Mouse (Mus musculus) lung, postnatal 25 days (tissue): Measurements from ENCODE around the gene Lrrn2.

ENCODE experiments used
- DNase-seq: peaks from one replicate; pipeline ENCODE4 v3.0.0; 2022; ENCODE audit warnings: low spot score

Gene Lrrn2

GRCm38 (mm10) chr1:132880161-132881005 is at the start of gene Lrrn2:
Gene Lrrn2 (plus strand): TSS chr1:132880273.
- DNase-seq: no peak

GRCm38 (mm10) chr1:132831963-132832362 is 48.1 kb upstream of the Lrrn2 start:
- DNase-seq: no peak

- DNase-seq: no peak
Observed at GRCm38 (mm10) chr1:132834037-132834436, 46.0 kb upstream of the Lrrn2 start.

GRCm38 (mm10) chr1:132836895-132837294 is 43.2 kb upstream of the Lrrn2 start:
- DNase-seq: no peak

- no peak for DNase-seq
Observed at GRCm38 (mm10) chr1:132837691-132838090, 42.4 kb upstream of the Lrrn2 start.

- no peak for DNase-seq
Observed at GRCm38 (mm10) chr1:132838371-132838770, 41.7 kb upstream of the Lrrn2 start.

- no peak for DNase-seq
Observed at GRCm38 (mm10) chr1:132843612-132844011, 36.5 kb upstream of the Lrrn2 start.

- DNase-seq: peak; percentile 19
Observed at GRCm38 (mm10) chr1:132844088-132844804, 35.8 kb upstream of the Lrrn2 start.

- DNase-seq: no peak
Observed at GRCm38 (mm10) chr1:132845766-132846165, 34.3 kb upstream of the Lrrn2 start.

GRCm38 (mm10) chr1:132850809-132851208 is 29.3 kb upstream of the Lrrn2 start:
- DNase-seq: no peak

GRCm38 (mm10) chr1:132851296-132851695 is 28.8 kb upstream of the Lrrn2 start:
- DNase-seq: no peak

GRCm38 (mm10) chr1:132851771-132852170 is 28.3 kb upstream of the Lrrn2 start:
- DNase-seq: no peak

GRCm38 (mm10) chr1:132853312-132853711 is 26.8 kb upstream of the Lrrn2 start:
- DNase-seq: no peak

- DNase-seq: no peak
Observed at GRCm38 (mm10) chr1:132858516-132859383, 21.3 kb upstream of the Lrrn2 start.

GRCm38 (mm10) chr1:132864220-132864619 is 15.9 kb upstream of the Lrrn2 start:
- no peak for DNase-seq

GRCm38 (mm10) chr1:132865585-132865984 is 14.5 kb upstream of the Lrrn2 start:
- DNase-seq: no peak

GRCm38 (mm10) chr1:132870327-132870726 is 9.7 kb upstream of the Lrrn2 start:
- no peak for DNase-seq

- DNase-seq: no peak
Observed at GRCm38 (mm10) chr1:132878951-132879610, 992 bp upstream of the Lrrn2 start.

GRCm38 (mm10) chr1:132879801-132880160 is 292 bp upstream of the Lrrn2 start:
- no peak for DNase-seq

GRCm38 (mm10) chr1:132881041-132881761 is 1.1 kb downstream of the Lrrn2 start:
- no peak for DNase-seq

- DNase-seq: no peak
Observed at GRCm38 (mm10) chr1:132881836-132882235, 1.8 kb downstream of the Lrrn2 start.
